ENCODE assay signal across 11 mouse cellular contexts in genomic region chr10:67039001-67039400, GRCm38 (mm10). TPM values are rescaled to one million over a fixed set of nuclear protein-coding genes. Genes with fewer than 3 reads are reported as not detected.
A peak's percentile ranks its signal among the peaks of the same experiment; 100 is the strongest.
DNase-seq lines count a peak whose midpoint lies in the region; ATAC-seq lines count a peak whose summit lies in the region.
"Had no signal": no experiment of that assay in that cellular context is flagged by ENCODE, and none has a peak within 500 bp of the region (broad histone marks: within the 10 kb centered on the region; RNA-seq: fewer than 3 reads in every experiment).

No protein-coding gene starts in this region.

- no peaks in the 10 kb centered on the region for H3K27me3 ChIP-seq in heart, embryonic 15.5 days
- H3K27me3 ChIP-seq: CH12.LX; midbrain, embryonic 15.5 days had no signal

- H3K4me2 ChIP-seq in heart, embryonic 15.5 days: peak overlapping the region; percentile 36
- H3K4me2 ChIP-seq: midbrain, embryonic 15.5 days had no signal

- 37% methylated on average over 17 of the region's 17 CpGs for WGBS in heart, embryonic 15.5 days

- peaks cover 29% of the 10 kb centered on the region; the same call in 1 of the 2 replicates for H3K4me1 ChIP-seq in heart, embryonic 15.5 days (replicated peaks)

- intact Hi-C loops in heart, postnatal 36 days (cut with DNase I): no loop called here

- peak overlapping the region; percentile 31; the same call in 1 of the 2 replicates for H3K27ac ChIP-seq in heart, embryonic 15.5 days
- H3K27ac ChIP-seq: hindbrain, postnatal 0 days; midbrain, embryonic 15.5 days had no signal

- no peak for DNase-seq in heart, postnatal 36 days
- peak; percentile 70 to 84 for DNase-seq in frontal cortex, adult 2 months (ENCODE audit: extremely low spot score in 1 of 2, low spot score in 1 of 2)
- DNase-seq in layer of hippocampus, adult 9-11 months: peak; percentile 80
- peak; percentile 54 for DNase-seq in right cerebral cortex, postnatal 14 days
- DNase-seq in cerebellum, adult 8-10 months: no peak
- no peak for DNase-seq in thymus, postnatal 14 days

- ATAC-seq in heart, embryonic 15.5 days (replicated peaks; ENCODE audit: insufficient number of reproducible peaks, insufficient read depth, low FRiP score, low read depth): peak; percentile 55; the same call in 1 of the 2 replicates
- ATAC-seq: forebrain, embryonic 14.5 days; hindbrain, postnatal 0 days; midbrain, embryonic 15.5 days had no signal

- H3K9ac ChIP-seq in heart, embryonic 15.5 days: no peak overlapping the region
- H3K9ac ChIP-seq: midbrain, embryonic 15.5 days had no signal

- no peaks in the 10 kb centered on the region for H3K36me3 ChIP-seq in heart, embryonic 15.5 days
- H3K36me3 ChIP-seq: midbrain, embryonic 15.5 days had no signal

- no peak overlapping the region for H3K4me3 ChIP-seq in heart, embryonic 15.5 days
- H3K4me3 ChIP-seq: midbrain, embryonic 15.5 days had no signal

- H3K9me3 ChIP-seq in heart, embryonic 15.5 days (replicated peaks): no peaks in the 10 kb centered on the region
- H3K9me3 ChIP-seq: midbrain, embryonic 15.5 days had no signal

RNA-seq across cellular contexts. Expression of gene Jmjd1c, which starts 56.9 kb away (rescaled TPM):
- polyA plus RNA-seq in heart, embryonic 15.5 days (2015; fragmentation: Nextera tagmentation; extraction: Ambion mirVana): 33.3 and 33.5 TPM in 2 replicates
- 10 to 100 TPM; 39.4 to 41.1 TPM for total RNA-seq in heart, postnatal 36 days (2021)
- 34.2 and 37.8 TPM in 2 replicates for polyA plus RNA-seq in frontal cortex, adult 2 months (2012; rRNA removed)

RNA-seq across cellular contexts. Expression of gene Reep3, which starts 57.7 kb away (rescaled TPM):
- polyA plus RNA-seq in heart, embryonic 15.5 days (2015; fragmentation: Nextera tagmentation; extraction: Ambion mirVana): 30.6 and 31.5 TPM in 2 replicates
- 10 to 100 TPM; 22.2 to 22.5 TPM for total RNA-seq in heart, postnatal 36 days (2021)
- polyA plus RNA-seq in frontal cortex, adult 2 months (2012; rRNA removed): 22.0 and 22.6 TPM in 2 replicates

Comparison
In these comparisons a context has a peak if more than half of its experiments do, and no peak if none do; other contexts are left out.
1. DNase-seq: peak in frontal cortex, adult 2 months (2 of 2), layer of hippocampus, adult 9-11 months (single experiment) and right cerebral cortex, postnatal 14 days (single experiment); none in heart, postnatal 36 days (0 of 2), cerebellum, adult 8-10 months (single experiment) and thymus, postnatal 14 days (single experiment).